8 mouse cellular contexts compared by ENCODE assay signal in the genomic region with DNA sequence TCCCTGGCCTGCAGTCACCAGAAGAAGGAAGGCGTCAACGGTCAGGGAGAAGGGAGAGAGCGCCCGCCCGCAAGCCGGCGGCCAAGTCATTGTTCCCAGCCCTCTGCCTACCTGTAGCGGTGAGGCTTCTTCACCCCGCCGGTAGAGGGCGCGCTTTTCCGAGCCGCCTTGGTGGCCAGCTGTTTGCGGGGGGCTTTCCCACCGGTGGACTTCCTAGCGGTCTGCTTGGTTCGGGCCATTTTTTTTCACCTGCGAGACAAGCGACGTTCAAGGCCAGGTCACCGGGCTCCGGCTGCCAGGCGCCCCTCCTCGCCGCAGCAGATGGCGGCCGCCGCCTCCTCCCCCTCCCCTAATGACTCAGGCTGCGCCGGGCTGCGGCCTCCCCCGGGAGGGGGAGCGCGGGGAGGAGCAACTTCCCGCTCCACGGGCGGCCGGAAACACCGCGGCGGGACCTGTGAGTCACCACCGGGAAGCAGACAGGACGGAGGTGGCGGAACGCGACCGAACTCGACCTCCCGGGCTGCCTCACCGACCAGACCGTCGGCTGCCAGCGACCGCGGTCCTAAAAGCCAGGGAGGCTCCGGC. TPM values are rescaled to one million over a fixed set of nuclear protein-coding genes. Genes with fewer than 3 reads are reported as not detected.
DNase-seq lines count a peak whose midpoint lies in the region; ATAC-seq lines count a peak whose summit lies in the region.

No protein-coding gene starts in this region.

- peak; percentile 57 for ATAC-seq in CD4-positive, CD25-positive, alpha-beta regulatory T cell, adult 4 months
- ATAC-seq in liver, embryonic 13.5 days (ENCODE audit: low read depth), result peak; percentile 61

- DNase-seq in brain, adult 2 months (ENCODE audit: low read depth, low spot score), result peak; percentile 94
- DNase-seq in forebrain, embryonic 10.5 days (ENCODE audit: extremely low spot score, low spot score), result peak; percentile 73
- peak; percentile 81 to 87 for DNase-seq in heart, postnatal 10 days
- peak; percentile 80 to 86 for DNase-seq in kidney, postnatal 36 days
- peak; percentile 75 for DNase-seq in liver, embryonic 13.5 days
- DNase-seq in natural killer cell, adult 2 months (ENCODE audit: low spot score in 2 of 2), result peak; percentile 81 to 83
- peak; percentile 45 for DNase-seq in telencephalon, adult 2 months (ENCODE audit: low read depth, low spot score)

- no peaks in the 10 kb centered on the region for H3K9me3 ChIP-seq in forebrain, embryonic 10.5 days
- no peaks in the 10 kb centered on the region for H3K9me3 ChIP-seq in liver, embryonic 13.5 days (replicated peaks)

- no peaks in the 10 kb centered on the region for H3K27me3 ChIP-seq in forebrain, embryonic 10.5 days (ENCODE audit: poor library complexity, severe bottlenecking)
- no peaks in the 10 kb centered on the region for H3K27me3 ChIP-seq in liver, embryonic 13.5 days

- H3K4me3 ChIP-seq in forebrain, embryonic 10.5 days, result peak overlapping the region; percentile 99
- H3K4me3 ChIP-seq in liver, embryonic 13.5 days (replicated peaks), result peak overlapping the region; percentile 100

- under 1% methylated on average over 57 of the region's 57 CpGs for WGBS in forebrain, embryonic 10.5 days
- WGBS in liver, embryonic 13.5 days (ENCODE audit: insufficient replicate concordance), result under 1% methylated on average over 57 of the region's 57 CpGs

- H3K27ac ChIP-seq in forebrain, embryonic 10.5 days, result peak overlapping the region; percentile 99
- H3K27ac ChIP-seq in liver, embryonic 13.5 days, result peak overlapping the region; percentile 100

- peak overlapping the region; percentile 100 for H3K9ac ChIP-seq in liver, embryonic 13.5 days

- intact Hi-C loops in heart, postnatal 10 days (cut with DNase I), result no loop called here

- peaks cover 15% of the 10 kb centered on the region for H3K4me1 ChIP-seq in forebrain, embryonic 10.5 days
- peaks cover 17% of the 10 kb centered on the region for H3K4me1 ChIP-seq in liver, embryonic 13.5 days (replicated peaks)

- peaks cover 30% of the 10 kb centered on the region for H3K36me3 ChIP-seq in forebrain, embryonic 10.5 days (replicated peaks)
- H3K36me3 ChIP-seq in liver, embryonic 13.5 days, result peaks cover 21% of the 10 kb centered on the region

- peak overlapping the region; percentile 77 for H3K4me2 ChIP-seq in liver, embryonic 13.5 days

RNA-seq across cellular contexts. Expression of gene H3f3b, which starts 3.9 kb away (rescaled TPM):
- polyA plus RNA-seq in CD4-positive, CD25-positive, alpha-beta regulatory T cell, adult 4 months (2017; shearing (Covaris generic)), result 1,000 to 10,000 TPM; 1,562 to 1,754 TPM
- 1,610 and 1,612 TPM in 2 replicates for polyA plus RNA-seq in forebrain, embryonic 10.5 days (2016; fragmentation: Nextera tagmentation; extraction: Ambion mirVana)
- 100 to 1,000 TPM; 338 to 393 TPM for total RNA-seq in heart, postnatal 10 days (2021)
- 785 and 880 TPM in 2 replicates for polyA plus RNA-seq in liver, embryonic 13.5 days (2015; fragmentation: Nextera tagmentation; extraction: Ambion mirVana)

RNA-seq across cellular contexts. Expression of gene Unk, which starts 6.3 kb away (rescaled TPM):
- 10 to 100 TPM; 10.4 to 16.1 TPM for polyA plus RNA-seq in CD4-positive, CD25-positive, alpha-beta regulatory T cell, adult 4 months (2017; shearing (Covaris generic))
- polyA plus RNA-seq in forebrain, embryonic 10.5 days (2016; fragmentation: Nextera tagmentation; extraction: Ambion mirVana), result 48.4 and 48.9 TPM in 2 replicates
- 10 to 100 TPM; 16.3 to 17.0 TPM for total RNA-seq in heart, postnatal 10 days (2021)
- polyA plus RNA-seq in liver, embryonic 13.5 days (2015; fragmentation: Nextera tagmentation; extraction: Ambion mirVana), result 9.8 and 10.7 TPM in 2 replicates

RNA-seq across cellular contexts. Expression of gene Galk1, which starts 11.3 kb away (rescaled TPM):
- polyA plus RNA-seq in CD4-positive, CD25-positive, alpha-beta regulatory T cell, adult 4 months (2017; shearing (Covaris generic)), result 10 to 100 TPM; 13.1 to 18.4 TPM
- polyA plus RNA-seq in forebrain, embryonic 10.5 days (2016; fragmentation: Nextera tagmentation; extraction: Ambion mirVana), result 223 and 224 TPM in 2 replicates
- total RNA-seq in heart, postnatal 10 days (2021), result 10 to 100 TPM; 31.7 to 33.1 TPM
- 164 and 165 TPM in 2 replicates for polyA plus RNA-seq in liver, embryonic 13.5 days (2015; fragmentation: Nextera tagmentation; extraction: Ambion mirVana)

RNA-seq across cellular contexts. Expression of gene Itgb4, which starts 49.4 kb away (rescaled TPM):
- polyA plus RNA-seq in CD4-positive, CD25-positive, alpha-beta regulatory T cell, adult 4 months (2017; shearing (Covaris generic)), result not detected
- 0.47 and 0.63 TPM in 2 replicates for polyA plus RNA-seq in forebrain, embryonic 10.5 days (2016; fragmentation: Nextera tagmentation; extraction: Ambion mirVana)
- total RNA-seq in heart, postnatal 10 days (2021), result 1 to 10 TPM; 4.8 to 5.5 TPM
- polyA plus RNA-seq in liver, embryonic 13.5 days (2015; fragmentation: Nextera tagmentation; extraction: Ambion mirVana), result 0.23 and 0.25 TPM in 2 replicates

RNA-seq across cellular contexts. Expression of gene Unc13d, which starts 53.9 kb away (rescaled TPM):
- polyA plus RNA-seq in CD4-positive, CD25-positive, alpha-beta regulatory T cell, adult 4 months (2017; shearing (Covaris generic)), result 100 to 1,000 TPM in 1 of 2 experiments, 10 to 100 TPM in 1; 73.8 to 138 TPM
- polyA plus RNA-seq in forebrain, embryonic 10.5 days (2016; fragmentation: Nextera tagmentation; extraction: Ambion mirVana), result 3.7 and 3.8 TPM in 2 replicates
- total RNA-seq in heart, postnatal 10 days (2021), result 1 to 10 TPM in 1 of 2 experiments, under 1 TPM in 1; 0.52 to 1.0 TPM
- polyA plus RNA-seq in liver, embryonic 13.5 days (2015; fragmentation: Nextera tagmentation; extraction: Ambion mirVana), result 31.6 and 32.7 TPM in 2 replicates

Comparison
In these comparisons a context has a peak if more than half of its experiments do, and no peak if none do; other contexts are left out.
1. Peak in every context shown above with its lines: DNase-seq, ATAC-seq, H3K4me3 ChIP-seq and H3K27ac ChIP-seq.